Mouse (Mus musculus): ENCODE data around the gene Rpl7l1. TPM values are rescaled to one million over a fixed set of nuclear protein-coding genes. Genes with fewer than 3 reads are reported as not detected.

The Rpl7l1 gene
- polyA plus RNA-seq, 1 experiment from 2014 or later, result 196 TPM

DNA sequence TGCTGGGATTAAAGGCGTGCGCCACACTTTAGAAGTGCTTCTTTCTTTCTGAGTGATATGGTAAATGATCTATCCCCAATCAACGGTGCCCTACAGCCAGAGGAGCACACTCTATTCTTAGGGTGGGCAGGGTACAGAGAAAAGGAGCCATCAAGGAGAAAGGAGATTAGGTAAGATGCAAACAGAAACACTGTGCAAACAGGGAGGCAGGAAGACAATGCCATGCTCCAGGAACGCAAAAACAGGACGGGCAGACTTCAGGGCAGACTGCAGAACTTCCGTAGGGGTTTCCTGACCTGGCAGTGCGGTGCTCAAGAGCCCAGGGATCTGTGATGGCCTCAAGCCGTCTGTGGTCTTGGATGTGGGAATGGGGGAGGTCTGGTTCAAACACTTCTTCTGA, 31.2 kb upstream of the Rpl7l1 start:
- H3K9ac ChIP-seq (ENCODE audit: low read length), result no peak overlapping the region
- H3K4me1 ChIP-seq (ENCODE audit: control insufficient read depth, insufficient read depth, low read length), result no peaks in the 10 kb centered on the region
- ATAC-seq (ENCODE audit: insufficient number of reproducible peaks, low FRiP score, low TSS enrichment, low read depth) (no peak), DNase-seq (ENCODE audit: low spot score) (no peak)
- WGBS, result 83% methylated on average over 8 of the region's 8 CpGs
- no peak overlapping the region for H3K4me3 ChIP-seq (ENCODE audit: low read depth, low read length)
- no peak overlapping the region for H3K27ac ChIP-seq (replicated peaks; ENCODE audit: low read depth, low read length)
- no peaks in the 10 kb centered on the region for H3K9me3 ChIP-seq (ENCODE audit: control insufficient read depth, low read length)
- no peak overlapping the region for H3K4me2 ChIP-seq (ENCODE audit: low read depth, severe bottlenecking)
- H3K27me3 ChIP-seq (ENCODE audit: control insufficient read depth, insufficient read depth, low read length), result no peaks in the 10 kb centered on the region
- no peaks in the 10 kb centered on the region for H3K36me3 ChIP-seq (ENCODE audit: control insufficient read depth, insufficient read depth, low read length)

DNA sequence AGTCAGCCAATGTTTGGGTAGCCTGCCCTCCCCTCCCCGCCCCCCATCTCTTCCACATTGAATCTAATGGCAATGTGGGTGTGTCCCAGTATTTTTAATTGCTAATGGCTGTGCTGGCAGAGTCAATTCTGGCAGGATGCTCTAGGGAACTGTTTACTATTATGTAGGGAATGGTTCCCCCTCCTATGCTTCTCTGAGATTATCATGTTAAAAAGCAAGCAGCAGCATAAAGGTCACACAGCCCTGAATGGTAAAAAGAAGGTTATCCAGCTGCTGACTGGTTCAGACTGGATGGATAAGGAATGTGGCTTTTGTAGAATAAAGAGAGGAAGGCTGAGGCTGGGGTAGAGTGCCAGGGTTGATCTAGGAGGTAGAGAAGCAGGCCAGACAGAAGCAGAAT, 30.0 kb upstream of the Rpl7l1 start:
- no peak overlapping the region for H3K27ac ChIP-seq (replicated peaks; ENCODE audit: low read depth, low read length)
- H3K27me3 ChIP-seq (ENCODE audit: control insufficient read depth, insufficient read depth, low read length), result no peaks in the 10 kb centered on the region
- H3K4me3 ChIP-seq (ENCODE audit: low read depth, low read length), result no peak overlapping the region
- 90% methylated on average over 1 of the region's 1 CpGs for WGBS
- no peaks in the 10 kb centered on the region for H3K9me3 ChIP-seq (ENCODE audit: control insufficient read depth, low read length)
- DNase-seq (ENCODE audit: low spot score) (no peak), ATAC-seq (ENCODE audit: insufficient number of reproducible peaks, low FRiP score, low TSS enrichment, low read depth) (no peak)
- no peak overlapping the region for H3K4me2 ChIP-seq (ENCODE audit: low read depth, severe bottlenecking)
- H3K4me1 ChIP-seq (ENCODE audit: control insufficient read depth, insufficient read depth, low read length), result no peaks in the 10 kb centered on the region
- H3K9ac ChIP-seq (ENCODE audit: low read length), result no peak overlapping the region
- H3K36me3 ChIP-seq (ENCODE audit: control insufficient read depth, insufficient read depth, low read length), result peaks cover 5% of the 10 kb centered on the region

DNA sequence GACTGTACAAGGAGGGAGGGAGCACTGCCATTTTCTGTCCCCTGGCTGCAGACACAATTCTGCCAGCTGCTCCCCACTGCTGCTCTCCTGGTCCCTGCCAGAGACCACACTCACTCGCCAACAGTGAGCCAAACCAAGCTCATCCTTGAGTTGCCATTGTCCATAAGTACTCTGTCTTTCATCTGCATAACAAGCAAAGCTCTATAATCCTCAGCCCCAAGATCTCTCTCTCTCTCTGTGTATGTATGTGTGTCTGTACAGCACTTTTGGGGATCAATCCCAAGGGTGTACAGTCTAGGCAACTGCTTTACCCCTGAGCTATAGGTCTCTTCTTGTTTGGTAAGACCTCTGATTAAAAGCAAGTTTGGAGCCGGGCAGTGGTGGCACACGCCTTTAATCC, 28.2 kb upstream of the Rpl7l1 start:
- no peak overlapping the region for H3K9ac ChIP-seq (ENCODE audit: low read length)
- no peak overlapping the region for H3K4me3 ChIP-seq (ENCODE audit: low read depth, low read length)
- H3K36me3 ChIP-seq (ENCODE audit: control insufficient read depth, insufficient read depth, low read length), result peaks cover 13% of the 10 kb centered on the region
- no peaks in the 10 kb centered on the region for H3K27me3 ChIP-seq (ENCODE audit: control insufficient read depth, insufficient read depth, low read length)
- ATAC-seq (ENCODE audit: insufficient number of reproducible peaks, low FRiP score, low TSS enrichment, low read depth), result no peak
- no peak overlapping the region for H3K27ac ChIP-seq (replicated peaks; ENCODE audit: low read depth, low read length)
- DNase-seq (ENCODE audit: low spot score), result no peak
- H3K9me3 ChIP-seq (ENCODE audit: control insufficient read depth, low read length), result no peaks in the 10 kb centered on the region
- no peak overlapping the region for H3K4me2 ChIP-seq (ENCODE audit: low read depth, severe bottlenecking)
- no peaks in the 10 kb centered on the region for H3K4me1 ChIP-seq (ENCODE audit: control insufficient read depth, insufficient read depth, low read length)
- 86% methylated on average over 3 of the region's 3 CpGs for WGBS

DNA sequence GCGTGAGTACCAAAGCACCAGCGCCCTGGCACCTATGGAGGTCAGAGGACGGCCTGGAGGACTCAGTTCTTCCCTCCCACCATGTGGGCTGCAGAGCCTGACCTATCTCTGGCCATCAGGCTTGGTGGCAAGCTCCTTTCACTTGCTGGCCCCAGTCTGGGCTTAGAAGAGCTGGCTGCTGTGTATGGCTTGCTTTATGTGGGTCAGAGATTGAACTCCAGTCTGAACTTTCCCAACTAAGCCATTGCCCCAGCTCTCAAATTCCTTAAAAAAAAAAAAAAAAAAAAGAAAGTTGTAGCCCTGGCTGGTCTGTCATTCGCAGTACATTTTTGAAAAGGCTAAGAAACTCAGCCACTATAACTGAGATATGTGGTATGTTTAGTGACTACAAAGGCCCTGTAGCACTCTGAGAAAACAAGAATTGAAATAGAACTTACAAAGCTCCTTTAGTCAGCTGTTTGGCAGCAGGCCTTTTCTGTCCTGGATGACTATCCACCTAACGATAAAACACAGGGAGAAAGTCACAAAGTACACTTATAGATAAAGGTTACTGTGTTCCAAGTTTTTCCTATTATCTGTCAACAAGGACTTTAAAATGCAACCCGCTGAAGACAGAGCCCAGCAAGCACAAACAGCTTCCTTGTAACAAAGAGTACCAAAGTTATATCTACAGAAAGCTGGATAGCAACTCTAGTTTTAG, 26.8 kb upstream of the Rpl7l1 start:
- no peak for ATAC-seq (ENCODE audit: insufficient number of reproducible peaks, low FRiP score, low TSS enrichment, low read depth)
- H3K27me3 ChIP-seq (ENCODE audit: control insufficient read depth, insufficient read depth, low read length), result no peaks in the 10 kb centered on the region
- no peak for DNase-seq (ENCODE audit: low spot score)
- H3K27ac ChIP-seq (replicated peaks; ENCODE audit: low read depth, low read length), result no peak overlapping the region
- H3K4me2 ChIP-seq (ENCODE audit: low read depth, severe bottlenecking), result no peak overlapping the region
- no peak overlapping the region for H3K4me3 ChIP-seq (ENCODE audit: low read depth, low read length)
- H3K36me3 ChIP-seq (ENCODE audit: control insufficient read depth, insufficient read depth, low read length), result peaks cover 13% of the 10 kb centered on the region
- H3K9me3 ChIP-seq (ENCODE audit: control insufficient read depth, low read length), result no peaks in the 10 kb centered on the region
- 87% methylated on average over 6 of the region's 6 CpGs for WGBS
- no peaks in the 10 kb centered on the region for H3K4me1 ChIP-seq (ENCODE audit: control insufficient read depth, insufficient read depth, low read length)
- H3K9ac ChIP-seq (ENCODE audit: low read length), result no peak overlapping the region

DNA sequence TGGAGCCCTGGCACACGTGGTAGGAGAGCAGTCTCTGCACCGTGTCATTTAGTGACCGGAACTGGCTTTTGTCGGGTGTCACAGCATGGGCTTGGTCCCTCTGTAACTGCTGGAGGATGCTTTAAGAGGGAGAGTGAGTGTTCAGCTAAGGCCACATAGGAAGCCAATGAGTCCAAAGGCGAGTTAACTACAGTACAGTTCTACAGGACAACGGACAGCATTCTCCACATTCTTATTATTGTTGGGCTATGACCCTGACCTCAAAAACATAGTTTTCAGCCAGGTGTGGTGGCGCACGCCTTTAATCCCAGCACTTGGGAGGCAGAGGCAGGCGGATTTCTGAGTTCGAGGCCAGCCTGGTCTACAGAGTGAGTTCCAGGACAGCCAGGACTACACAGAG, 25.9 kb upstream of the Rpl7l1 start:
- WGBS, result 95% methylated on average over 10 of the region's 10 CpGs
- peaks cover 13% of the 10 kb centered on the region for H3K36me3 ChIP-seq (ENCODE audit: control insufficient read depth, insufficient read depth, low read length)
- no peak for ATAC-seq (ENCODE audit: insufficient number of reproducible peaks, low FRiP score, low TSS enrichment, low read depth)

DNA sequence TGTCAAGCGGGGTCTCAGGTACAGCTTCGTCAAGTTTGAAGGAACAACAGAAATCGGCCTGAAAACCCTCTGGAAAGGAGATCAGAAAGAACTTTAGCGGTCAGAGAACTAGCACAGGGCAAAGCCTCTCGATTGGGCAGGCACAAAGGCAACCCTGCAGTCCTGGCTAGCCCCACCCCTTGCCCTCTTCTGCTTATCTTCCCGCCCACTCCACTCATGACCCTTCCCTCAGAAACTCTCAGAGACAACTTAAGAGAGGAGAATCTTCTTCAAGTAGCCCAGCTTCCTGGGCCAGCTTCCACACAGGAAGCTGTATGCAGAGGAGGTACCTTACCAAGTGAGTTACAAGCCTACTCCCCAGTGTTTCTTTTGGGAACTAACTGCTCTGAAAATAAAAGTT, 19.3 kb upstream of the Rpl7l1 start:
- ATAC-seq (ENCODE audit: insufficient number of reproducible peaks, low FRiP score, low TSS enrichment, low read depth), result no peak
- H3K4me3 ChIP-seq (ENCODE audit: low read depth, low read length), result no peak overlapping the region
- H3K36me3 ChIP-seq (ENCODE audit: control insufficient read depth, insufficient read depth, low read length), result peaks cover 8% of the 10 kb centered on the region; the same call in 1 of the 2 replicates
- H3K4me2 ChIP-seq (ENCODE audit: low read depth, severe bottlenecking), result no peak overlapping the region
- no peaks in the 10 kb centered on the region for H3K27me3 ChIP-seq (ENCODE audit: control insufficient read depth, insufficient read depth, low read length)
- H3K4me1 ChIP-seq (ENCODE audit: control insufficient read depth, insufficient read depth, low read length), result no peaks in the 10 kb centered on the region
- H3K27ac ChIP-seq (replicated peaks; ENCODE audit: low read depth, low read length), result no peak overlapping the region
- no peak overlapping the region for H3K9ac ChIP-seq (ENCODE audit: low read length)
- DNase-seq (ENCODE audit: low spot score), result no peak
- WGBS, result 91% methylated on average over 6 of the region's 6 CpGs
- no peaks in the 10 kb centered on the region for H3K9me3 ChIP-seq (ENCODE audit: control insufficient read depth, low read length)

More for the DNA sequence above, 25.9 kb upstream of the Rpl7l1 start:
- no peak for DNase-seq (ENCODE audit: low spot score)
- no peak overlapping the region for H3K27ac ChIP-seq (replicated peaks; ENCODE audit: low read depth, low read length)
- no peak overlapping the region for H3K9ac ChIP-seq (ENCODE audit: low read length)
- H3K4me3 ChIP-seq (ENCODE audit: low read depth, low read length), result no peak overlapping the region
- H3K4me2 ChIP-seq (ENCODE audit: low read depth, severe bottlenecking), result no peak overlapping the region
- H3K27me3 ChIP-seq (ENCODE audit: control insufficient read depth, insufficient read depth, low read length), result no peaks in the 10 kb centered on the region
- no peaks in the 10 kb centered on the region for H3K9me3 ChIP-seq (ENCODE audit: control insufficient read depth, low read length)
- H3K4me1 ChIP-seq (ENCODE audit: control insufficient read depth, insufficient read depth, low read length), result no peaks in the 10 kb centered on the region

DNA sequence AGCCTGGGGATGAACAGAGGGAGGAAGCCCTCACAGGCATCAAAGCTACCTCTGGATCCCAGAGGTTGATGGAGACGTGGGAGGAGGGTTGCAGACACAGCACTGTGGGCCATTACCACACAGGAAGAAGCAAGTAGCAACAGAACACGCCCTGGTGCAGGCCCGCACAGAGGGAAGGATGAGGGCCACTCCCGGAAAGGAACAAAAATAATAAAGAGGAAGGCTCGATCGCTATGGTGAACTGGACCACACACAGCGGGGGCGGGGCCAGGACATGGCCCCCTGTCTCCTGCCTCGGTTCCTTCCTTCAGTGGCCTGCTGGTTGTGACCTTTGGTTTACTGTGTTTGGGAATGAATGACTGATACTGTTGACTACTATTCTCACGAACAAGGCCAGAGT, 17.2 kb upstream of the Rpl7l1 start:
- no peaks in the 10 kb centered on the region for H3K9me3 ChIP-seq (ENCODE audit: control insufficient read depth, low read length)
- DNase-seq (ENCODE audit: low spot score) (no peak), ATAC-seq (ENCODE audit: insufficient number of reproducible peaks, low FRiP score, low TSS enrichment, low read depth) (no peak)
- H3K9ac ChIP-seq (ENCODE audit: low read length), result no peak overlapping the region
- H3K36me3 ChIP-seq (ENCODE audit: control insufficient read depth, insufficient read depth, low read length), result peaks cover 5% of the 10 kb centered on the region; the same call in 1 of the 2 replicates
- 83% methylated on average over 10 of the region's 10 CpGs for WGBS
- H3K27me3 ChIP-seq (ENCODE audit: control insufficient read depth, insufficient read depth, low read length), result no peaks in the 10 kb centered on the region
- no peaks in the 10 kb centered on the region for H3K4me1 ChIP-seq (ENCODE audit: control insufficient read depth, insufficient read depth, low read length)
- no peak overlapping the region for H3K4me2 ChIP-seq (ENCODE audit: low read depth, severe bottlenecking)
- no peak overlapping the region for H3K27ac ChIP-seq (replicated peaks; ENCODE audit: low read depth, low read length)
- no peak overlapping the region for H3K4me3 ChIP-seq (ENCODE audit: low read depth, low read length)

DNA sequence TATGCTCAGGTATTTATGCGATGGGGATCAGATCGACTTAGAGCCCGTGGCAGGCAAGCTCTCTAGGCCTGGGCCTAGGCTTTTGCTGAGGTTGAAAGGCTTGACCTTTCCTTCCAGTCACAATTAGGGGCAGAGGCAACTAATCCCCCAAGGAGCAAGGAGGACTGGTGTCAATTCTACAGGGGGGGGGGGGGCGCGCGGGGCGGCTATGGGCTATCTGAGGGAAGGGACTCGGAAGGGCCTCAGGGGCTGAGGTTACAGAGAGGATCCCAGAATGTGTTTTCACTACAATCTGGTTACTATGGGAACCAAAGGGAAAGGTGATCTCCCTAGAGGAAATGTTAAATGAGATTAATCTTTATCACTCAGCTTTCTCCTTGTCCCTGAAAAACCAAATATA, 14.9 kb upstream of the Rpl7l1 start:
- DNase-seq (ENCODE audit: low spot score), result no peak
- WGBS, result 32% methylated on average over 8 of the region's 8 CpGs
- peaks cover 5% of the 10 kb centered on the region; the same call in 1 of the 2 replicates for H3K36me3 ChIP-seq (ENCODE audit: control insufficient read depth, insufficient read depth, low read length)
- H3K27me3 ChIP-seq (ENCODE audit: control insufficient read depth, insufficient read depth, low read length), result no peaks in the 10 kb centered on the region
- no peak overlapping the region for H3K27ac ChIP-seq (replicated peaks; ENCODE audit: low read depth, low read length)
- no peak overlapping the region for H3K4me3 ChIP-seq (ENCODE audit: low read depth, low read length)
- H3K9ac ChIP-seq (ENCODE audit: low read length), result no peak overlapping the region
- no peaks in the 10 kb centered on the region for H3K9me3 ChIP-seq (ENCODE audit: control insufficient read depth, low read length)
- no peak overlapping the region for H3K4me2 ChIP-seq (ENCODE audit: low read depth, severe bottlenecking)
- ATAC-seq (ENCODE audit: insufficient number of reproducible peaks, low FRiP score, low TSS enrichment, low read depth), result no peak
- H3K4me1 ChIP-seq (ENCODE audit: control insufficient read depth, insufficient read depth, low read length), result no peaks in the 10 kb centered on the region

DNA sequence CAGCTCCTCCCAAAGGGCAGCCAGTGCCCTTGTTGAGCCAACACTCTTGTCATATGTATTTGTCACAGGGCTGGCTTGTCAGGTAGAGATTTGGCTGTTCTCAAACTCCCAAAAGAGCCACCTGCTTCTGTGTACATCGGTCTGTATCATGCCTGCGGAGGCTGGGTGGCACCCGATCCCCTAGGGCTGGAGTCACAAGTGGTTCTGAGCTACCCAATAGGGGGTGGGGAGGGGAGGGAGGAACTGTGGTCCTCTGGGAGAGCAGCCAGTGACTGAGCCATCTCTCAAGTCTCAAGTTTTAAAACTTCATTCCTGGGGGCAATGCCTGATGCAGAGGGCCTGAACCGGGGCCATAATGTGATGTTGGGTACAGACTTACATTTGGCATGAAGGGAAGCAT, 14.3 kb upstream of the Rpl7l1 start:
- H3K4me3 ChIP-seq (ENCODE audit: low read depth, low read length), result no peak overlapping the region
- peaks cover 5% of the 10 kb centered on the region; the same call in 1 of the 2 replicates for H3K36me3 ChIP-seq (ENCODE audit: control insufficient read depth, insufficient read depth, low read length)
- no peak overlapping the region for H3K27ac ChIP-seq (replicated peaks; ENCODE audit: low read depth, low read length)
- no peak overlapping the region for H3K9ac ChIP-seq (ENCODE audit: low read length)
- H3K9me3 ChIP-seq (ENCODE audit: control insufficient read depth, low read length), result no peaks in the 10 kb centered on the region
- no peaks in the 10 kb centered on the region for H3K4me1 ChIP-seq (ENCODE audit: control insufficient read depth, insufficient read depth, low read length)
- H3K27me3 ChIP-seq (ENCODE audit: control insufficient read depth, insufficient read depth, low read length), result no peaks in the 10 kb centered on the region
- WGBS, result 85% methylated on average over 4 of the region's 4 CpGs
- no peak for ATAC-seq (ENCODE audit: insufficient number of reproducible peaks, low FRiP score, low TSS enrichment, low read depth)
- H3K4me2 ChIP-seq (ENCODE audit: low read depth, severe bottlenecking), result no peak overlapping the region
- no peak for DNase-seq (ENCODE audit: low spot score)
